Mouse (Mus musculus) lung, adult 2 months (tissue): ENCODE results near the gene Cwf19l2.

Experiments
- CTCF ChIP-seq: fragments of 200-500 bp; IDR thresholded peaks from 2 replicates; pipeline ENCODE4 v1.5.1; 2011; ENCODE audit warnings: mild to moderate bottlenecking, low read length, control low read depth; ENCODE audit not compliant: insufficient read depth
- POLR2A ChIP-seq: fragments of 200-500 bp; IDR thresholded peaks from 2 replicates; pipeline ENCODE4 v1.6.1; 2011; ENCODE audit warnings: low read depth, mild to moderate bottlenecking, control low read depth, low read length, borderline replicate concordance; ENCODE audit errors: extremely low read depth

DNA sequence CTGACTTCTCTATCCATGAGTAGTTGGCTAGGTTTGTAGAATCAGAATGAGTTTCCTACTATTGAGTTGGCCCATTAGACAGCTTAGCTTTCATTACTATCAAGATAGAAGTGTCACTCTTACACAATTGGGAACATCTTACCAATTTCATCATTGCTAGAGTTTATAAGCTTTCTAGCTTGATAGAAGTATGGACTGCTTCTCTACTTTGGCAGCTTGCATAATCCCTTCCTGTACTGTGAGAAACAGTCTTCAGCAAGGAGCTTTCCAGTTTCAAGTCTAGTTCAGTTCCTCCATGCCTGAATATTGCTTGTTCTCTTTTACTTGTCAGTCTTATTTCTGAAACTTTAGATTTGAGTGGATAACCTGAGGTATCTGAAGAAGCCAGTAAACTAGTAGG lies 68.5 kb downstream of the Cwf19l2 start:
- no peak for TF ChIP-seq POLR2A
- TF ChIP-seq CTCF = no peak
